Mouse (Mus musculus) G1E (cell line): ENCODE results near the gene Clec2i. TPM values are rescaled to one million over a fixed set of nuclear protein-coding genes. Genes with fewer than 3 reads are reported as not detected.

Experiments used
- ATAC-seq: 2 replicates; pipeline ENCODE4 v1.8.0; 2016; ENCODE audit warnings: mild to moderate bottlenecking; ENCODE audit not compliant: insufficient number of reproducible peaks, poor library complexity, low FRiP score, severe bottlenecking; ENCODE audit errors: extremely low read depth
- DNase-seq: peaks from one replicate; pipeline ENCODE4 v3.0.0; 2012; ENCODE audit warnings: low spot score
- H3K27me3 ChIP-seq: 2 replicates; pipeline ENCODE4 v1.6.1; 2012; ENCODE audit warnings: mild to moderate bottlenecking, low read length, inconsistent platforms; ENCODE audit not compliant: insufficient read depth
- H3K36me3 ChIP-seq: replicated peaks from 2 replicates; pipeline ENCODE3; 2012; ENCODE audit warnings: mild to moderate bottlenecking, inconsistent platforms
- H3K4me1 ChIP-seq: 2 replicates; pipeline ENCODE4 v1.6.1; 2012; ENCODE audit warnings: low read depth, low read length, inconsistent platforms, mixed read lengths; ENCODE audit not compliant: insufficient read depth
- H3K4me3 ChIP-seq: 2 replicates; pipeline ENCODE4 v1.5.1; 2012; ENCODE audit warnings: low read depth, mild to moderate bottlenecking, inconsistent platforms, low read length, moderate library complexity, mixed read lengths
- H3K9me3 ChIP-seq: replicated peaks from 2 replicates; pipeline ENCODE4 v1.6.1; 2012; ENCODE audit warnings: inconsistent platforms
- CTCF ChIP-seq: IDR thresholded peaks from 2 replicates; pipeline ENCODE4 v1.5.1; 2012; ENCODE audit warnings: low read depth, low read length, inconsistent platforms, mixed read lengths
- GATA1 ChIP-seq: IDR thresholded peaks from 2 replicates; pipeline ENCODE4 v1.6.1; 2012; ENCODE audit warnings: borderline replicate concordance, low read length, inconsistent platforms, mixed read lengths
- GATA2 ChIP-seq: IDR thresholded peaks from 2 replicates; pipeline ENCODE4 v1.6.1; 2012; ENCODE audit warnings: low read depth, low read length, inconsistent platforms, borderline replicate concordance
- POLR2AphosphoS5 ChIP-seq: IDR thresholded peaks from 2 replicates; pipeline ENCODE4 v1.6.1; 2012; ENCODE audit warnings: low read depth, low read length, inconsistent platforms; ENCODE audit not compliant: insufficient replicate concordance
- TAL1 ChIP-seq: conservative IDR thresholded peaks from 2 replicates; pipeline ENCODE4 v1.6.1; 2012; ENCODE audit warnings: low read depth, low read length, inconsistent platforms, mixed read lengths
- polyA plus RNA-seq: library from polyadenylated mRNA; stranded (reverse); fragments of >175 nt; gene quantifications from 2 replicates; pipeline ENCODE4 v1.2.3, GENCODE M21; 2012
- total RNA-seq, 2 experiments: library from RNA; stranded (forward) in 1 of 2; stranded (reverse) in 1 of 2; fragments of 200-1000 nt in 1 of 2; fragments of >200 nt in 1 of 2; fragmentation: Nextera tagmentation in 1 of 2; gene quantifications; 2 replicates each; pipeline ENCODE4 v1.2.3; 2014 to 2017

The Clec2i gene
- total and polyA plus RNA-seq, 3 experiments, result 0.05 TPM; not detected in 2

- ATAC-seq (no peak), DNase-seq (no peak)
- no peaks in the 10 kb centered on the region for H3K27me3 ChIP-seq
- H3K4me3 ChIP-seq, result no peak overlapping the region
- no peak for TF ChIP-seq CTCF
- no peak for TF ChIP-seq POLR2AphosphoS5
- TF ChIP-seq GATA2, result no peak
- no peak for TF ChIP-seq GATA1
- TF ChIP-seq TAL1, result no peak
- H3K4me1 ChIP-seq, result no peaks in the 10 kb centered on the region
- H3K36me3 ChIP-seq, result no peaks in the 10 kb centered on the region
- H3K9me3 ChIP-seq, result peaks cover 37% of the 10 kb centered on the region
Observed at GRCm38 (mm10) chr6:128854895-128855294, 32.5 kb upstream of the Clec2i start.

GRCm38 (mm10) chr6:128855477-128855876 lies 31.9 kb upstream of the Clec2i start:
- no peak for ATAC-seq
- Histone ChIP-seq H3K36me3 (no peaks in the 10 kb centered on the region), H3K4me3 (no peak overlapping the region), H3K27me3 (no peaks in the 10 kb centered on the region), H3K4me1 (no peaks in the 10 kb centered on the region), H3K9me3 (peaks cover 36% of the 10 kb centered on the region)
- no peak for DNase-seq
- no peak for TF ChIP-seq GATA1
- no peak for TF ChIP-seq GATA2
- no peak for TF ChIP-seq TAL1

- Histone ChIP-seq H3K4me1 (no peaks in the 10 kb centered on the region), H3K36me3 (no peaks in the 10 kb centered on the region), H3K4me3 (no peak overlapping the region), H3K9me3 (peaks cover 36% of the 10 kb centered on the region), H3K27me3 (no peaks in the 10 kb centered on the region)
- no peak for DNase-seq
- TF ChIP-seq GATA1 (no peak), GATA2 (no peak), POLR2AphosphoS5 (no peak), TAL1 (no peak), CTCF (no peak)
- ATAC-seq, result no peak
Observed at GRCm38 (mm10) chr6:128856250-128856649, 31.1 kb upstream of the Clec2i start.

- no peak for ATAC-seq
Observed at GRCm38 (mm10) chr6:128857976-128858375, 29.4 kb upstream of the Clec2i start.

GRCm38 (mm10) chr6:128868861-128869260 lies 18.5 kb upstream of the Clec2i start:
- ATAC-seq (no peak), DNase-seq (no peak)
- no peaks in the 10 kb centered on the region for H3K27me3 ChIP-seq
- no peaks in the 10 kb centered on the region for H3K4me1 ChIP-seq
- 0 out of 2 replicates have a peak, but pooled peaks cover 3% of the 10 kb centered on the region for H3K9me3 ChIP-seq
- H3K36me3 ChIP-seq, result no peaks in the 10 kb centered on the region
- TF ChIP-seq GATA1 (no peak), GATA2 (no peak), POLR2AphosphoS5 (no peak)
- no peak overlapping the region for H3K4me3 ChIP-seq

More at GRCm38 (mm10) chr6:128857976-128858375, 29.4 kb upstream of the Clec2i start:
- no peaks in the 10 kb centered on the region for H3K36me3 ChIP-seq
- H3K27me3 ChIP-seq, result no peaks in the 10 kb centered on the region
- no peak overlapping the region for H3K4me3 ChIP-seq
- DNase-seq, result no peak
- H3K9me3 ChIP-seq, result peaks cover 24% of the 10 kb centered on the region
- no peaks in the 10 kb centered on the region for H3K4me1 ChIP-seq
- TF ChIP-seq POLR2AphosphoS5 (no peak), GATA1 (no peak), CTCF (no peak), GATA2 (no peak), TAL1 (no peak)

GRCm38 (mm10) chr6:128871910-128872610 lies 15.3 kb upstream of the Clec2i start:
- no peak overlapping the region for H3K4me3 ChIP-seq
- H3K27me3 ChIP-seq, result no peaks in the 10 kb centered on the region
- DNase-seq (no peak), ATAC-seq (no peak)
- no peaks in the 10 kb centered on the region for H3K4me1 ChIP-seq
- TF ChIP-seq POLR2AphosphoS5 (no peak), CTCF (no peak), TAL1 (no peak), GATA1 (no peak), GATA2 (no peak)
- H3K9me3 ChIP-seq, result 0 out of 2 replicates have a peak, but pooled peaks cover 1% of the 10 kb centered on the region
- H3K36me3 ChIP-seq, result no peaks in the 10 kb centered on the region
